Mouse (Mus musculus) limb, embryonic 11.5 days (tissue): Measurements from ENCODE around the gene Mark3. TPM values are rescaled to one million over a fixed set of nuclear protein-coding genes. Genes with fewer than 3 reads are reported as not detected.
A peak's percentile ranks its signal among the peaks of the same experiment; 100 is the strongest.

Experiments
- ATAC-seq: fragments of 200-750 bp; cut with Nextera tagmentation; 2 replicates; pipeline ENCODE4 v1.8.0; 2017; ENCODE audit warnings: low read depth; ENCODE audit not compliant: insufficient number of reproducible peaks, low FRiP score, low TSS enrichment
- DNase-seq: peaks from one replicate; pipeline ENCODE4 v3.0.0-alpha.2; 2015; ENCODE audit warnings: low spot score
- H3K27ac ChIP-seq: fragments of 300-500 bp; sonication (generic); replicated peaks from 2 replicates; pipeline ENCODE4 v1.5.1; 2014; ENCODE audit warnings: low read depth, mild to moderate bottlenecking, low read length
- H3K27me3 ChIP-seq: fragments of 300-500 bp; sonication (generic); 2 replicates; pipeline ENCODE4 v1.6.1; 2014; ENCODE audit warnings: mild to moderate bottlenecking, low read length, mixed read lengths; ENCODE audit not compliant: control insufficient read depth, insufficient read depth
- H3K36me3 ChIP-seq: fragments of 300-500 bp; sonication (generic); 2 replicates; pipeline ENCODE4 v1.6.1; 2014; ENCODE audit warnings: mild to moderate bottlenecking, low read length, moderate library complexity, mixed read lengths; ENCODE audit not compliant: control insufficient read depth, insufficient read depth
- H3K4me1 ChIP-seq: fragments of 300-500 bp; sonication (generic); 2 replicates; pipeline ENCODE4 v1.6.1; 2014; ENCODE audit warnings: low read length, mixed read lengths; ENCODE audit not compliant: control insufficient read depth, insufficient read depth
- H3K4me2 ChIP-seq: fragments of 300-500 bp; sonication (generic); 2 replicates; pipeline ENCODE4 v1.6.1; 2014; ENCODE audit warnings: low read depth, mild to moderate bottlenecking, moderate library complexity; ENCODE audit not compliant: severe bottlenecking
- H3K4me3 ChIP-seq: fragments of 300-500 bp; sonication (generic); 2 replicates; pipeline ENCODE4 v1.5.1; 2014; ENCODE audit warnings: low read depth, low read length
- H3K9ac ChIP-seq: fragments of 300-500 bp; sonication (generic); 2 replicates; pipeline ENCODE4 v1.6.1; 2014; ENCODE audit warnings: mild to moderate bottlenecking, low read length
- H3K9me3 ChIP-seq: fragments of 300-500 bp; sonication (generic); 2 replicates; pipeline ENCODE4 v1.6.1; 2016; ENCODE audit warnings: low read length; ENCODE audit not compliant: control insufficient read depth
- WGBS: fragments of 180-500 bp; shearing (Covaris S2); extraction: QIAGEN DNeasy Blood & Tissue Kit; methylation state at CpG from one replicate; pipeline ENCODE4 v1.1.7; 2014; 5-methylcytosine and 5-hydroxymethylcytosine counted together
- polyA plus RNA-seq: library from polyadenylated mRNA; unstranded; fragments of >200 nt; fragmentation: Nextera tagmentation; extraction: Ambion mirVana; gene quantifications from 2 replicates; pipeline ENCODE4 v1.2.1, GENCODE M21; 2014

The Mark3 gene
- polyA plus RNA-seq, 1 experiment from 2014 or later = 65.4 TPM

- Histone ChIP-seq H3K27me3 (peaks cover 44% of the 10 kb centered on the region), H3K4me3 (no peak overlapping the region), H3K4me2 (peak overlapping the region; percentile 51), H3K9me3 (no peaks in the 10 kb centered on the region), H3K27ac (no peak overlapping the region), H3K4me1 (peaks cover 21% of the 10 kb centered on the region), H3K9ac (peak overlapping the region; percentile 13; the same call in 1 of the 2 replicates), H3K36me3 (no peaks in the 10 kb centered on the region)
- 64% methylated on average over 23 of the region's 23 CpGs for WGBS
- no peak for ATAC-seq
- no peak for DNase-seq
These were observed 94.9 kb downstream of the Mark3 start for GRCm38 (mm10) chr12:111669000-111669788.

- peaks cover 21% of the 10 kb centered on the region for H3K4me1 ChIP-seq
- H3K9ac ChIP-seq = no peak overlapping the region
- no peak overlapping the region for H3K4me3 ChIP-seq
- WGBS = 50% methylated on average over 8 of the region's 8 CpGs
- H3K36me3 ChIP-seq = no peaks in the 10 kb centered on the region
- DNase-seq = no peak
- H3K27me3 ChIP-seq = peaks cover 47% of the 10 kb centered on the region
- no peaks in the 10 kb centered on the region for H3K9me3 ChIP-seq
- ATAC-seq = no peak
- no peak overlapping the region for H3K27ac ChIP-seq
- H3K4me2 ChIP-seq = no peak overlapping the region
These were observed 95.6 kb downstream of the Mark3 start for GRCm38 (mm10) chr12:111669961-111670360.

- ATAC-seq (no peak), DNase-seq (peak; percentile 43)
- Histone ChIP-seq H3K9me3 (no peaks in the 10 kb centered on the region), H3K4me2 (peak overlapping the region; percentile 95), H3K36me3 (no peaks in the 10 kb centered on the region), H3K4me3 (peak overlapping the region; percentile 48), H3K27me3 (peaks cover 47% of the 10 kb centered on the region), H3K9ac (no peak overlapping the region), H3K4me1 (peaks cover 21% of the 10 kb centered on the region), H3K27ac (no peak overlapping the region)
- 5% methylated on average over 29 of the region's 29 CpGs for WGBS
These were observed 96.1 kb downstream of the Mark3 start for GRCm38 (mm10) chr12:111670371-111670971.

GRCm38 (mm10) chr12:111670976-111671375 is 96.7 kb downstream of the Mark3 start:
- Histone ChIP-seq H3K4me2 (peak overlapping the region; percentile 95), H3K9ac (peak overlapping the region; percentile 40; the same call in 1 of the 2 replicates), H3K36me3 (no peaks in the 10 kb centered on the region), H3K4me1 (peaks cover 21% of the 10 kb centered on the region), H3K27ac (no peak overlapping the region), H3K27me3 (peaks cover 47% of the 10 kb centered on the region), H3K9me3 (no peaks in the 10 kb centered on the region), H3K4me3 (peak overlapping the region; percentile 48)
- no peak for ATAC-seq
- 1% methylated on average over 35 of the region's 35 CpGs for WGBS
- peak; percentile 49 for DNase-seq

- peak overlapping the region; percentile 48 for H3K4me3 ChIP-seq
- H3K27ac ChIP-seq = no peak overlapping the region
These were observed 97.1 kb downstream of the Mark3 start for GRCm38 (mm10) chr12:111671431-111671902.

GRCm38 (mm10) chr12:111672176-111672575 is 97.9 kb downstream of the Mark3 start, which contains the start of gene Ckb:
Gene Ckb, minus strand, starts transcription at chr12:111672338.
- Histone ChIP-seq H3K27ac (no peak within 1 kb of the TSS), H3K27me3 (peaks cover 47% of the 10 kb centered on the region), H3K4me2 (peak within 1 kb of the TSS; percentile 95), H3K36me3 (no peaks in the 10 kb centered on the region), H3K4me1 (peaks cover 21% of the 10 kb centered on the region), H3K9me3 (no peaks in the 10 kb centered on the region), H3K4me3 (peak within 1 kb of the TSS; percentile 48), H3K9ac (peak within 1 kb of the TSS; percentile 56)
- peak; percentile 24; the same call in 1 of the 2 replicates for ATAC-seq
- DNase-seq = peak; percentile 80
- WGBS = under 1% methylated on average over 31 of the region's 31 CpGs

More at GRCm38 (mm10) chr12:111671431-111671902, 97.1 kb downstream of the Mark3 start:
- Histone ChIP-seq H3K9ac (0 out of 2 replicates have a peak overlapping the region, but pooled peaks have one; percentile 9), H3K9me3 (no peaks in the 10 kb centered on the region), H3K4me2 (peak overlapping the region; percentile 95), H3K27me3 (peaks cover 47% of the 10 kb centered on the region), H3K36me3 (no peaks in the 10 kb centered on the region), H3K4me1 (peaks cover 21% of the 10 kb centered on the region)
- ATAC-seq (no peak; the same call in 1 of the 2 replicates), DNase-seq (peak; percentile 67)
- under 1% methylated on average over 34 of the region's 34 CpGs for WGBS

GRCm38 (mm10) chr12:111672581-111672980 is 98.3 kb downstream of the Mark3 start:
- DNase-seq (no peak), ATAC-seq (no peak)
- H3K4me3 ChIP-seq = peak overlapping the region; percentile 48
- H3K27me3 ChIP-seq = peaks cover 47% of the 10 kb centered on the region
- 12% methylated on average over 12 of the region's 12 CpGs for WGBS
- no peaks in the 10 kb centered on the region for H3K9me3 ChIP-seq
- H3K9ac ChIP-seq = peak overlapping the region; percentile 32; the same call in 1 of the 2 replicates
- H3K36me3 ChIP-seq = no peaks in the 10 kb centered on the region
- peak overlapping the region; percentile 95 for H3K4me2 ChIP-seq
- H3K27ac ChIP-seq = no peak overlapping the region
- peaks cover 21% of the 10 kb centered on the region for H3K4me1 ChIP-seq

GRCm38 (mm10) chr12:111674850-111675486 is 100.6 kb downstream of the Mark3 start:
- H3K4me2 ChIP-seq = no peak overlapping the region
- H3K9me3 ChIP-seq = no peaks in the 10 kb centered on the region
- no peak overlapping the region for H3K4me3 ChIP-seq
- ATAC-seq (no peak), DNase-seq (no peak)
- H3K4me1 ChIP-seq = peaks cover 27% of the 10 kb centered on the region
- H3K9ac ChIP-seq = no peak overlapping the region
- WGBS = 62% methylated on average over 2 of the region's 2 CpGs
- no peak overlapping the region for H3K27ac ChIP-seq
- H3K27me3 ChIP-seq = peaks cover 43% of the 10 kb centered on the region
- no peaks in the 10 kb centered on the region for H3K36me3 ChIP-seq
